Mouse (Mus musculus) CD4-positive naive resting alpha-beta T cell, adult 57 days (primary cell): Measurements from ENCODE around the gene Blm. TPM values are rescaled to one million over a fixed set of nuclear protein-coding genes. Genes with fewer than 3 reads are reported as not detected.

Source experiments
- total RNA-seq: library from RNA; stranded (reverse); gene quantifications from one replicate; pipeline ENCODE4 v1.2.4, GENCODE M21; 2023

Blm gene
- 12.0 TPM for total RNA-seq

GRCm38 (mm10) chr7:80535009-80535744, at the start of gene Blm:
Blm (minus strand) TSS chr7:80535119.

DNA sequence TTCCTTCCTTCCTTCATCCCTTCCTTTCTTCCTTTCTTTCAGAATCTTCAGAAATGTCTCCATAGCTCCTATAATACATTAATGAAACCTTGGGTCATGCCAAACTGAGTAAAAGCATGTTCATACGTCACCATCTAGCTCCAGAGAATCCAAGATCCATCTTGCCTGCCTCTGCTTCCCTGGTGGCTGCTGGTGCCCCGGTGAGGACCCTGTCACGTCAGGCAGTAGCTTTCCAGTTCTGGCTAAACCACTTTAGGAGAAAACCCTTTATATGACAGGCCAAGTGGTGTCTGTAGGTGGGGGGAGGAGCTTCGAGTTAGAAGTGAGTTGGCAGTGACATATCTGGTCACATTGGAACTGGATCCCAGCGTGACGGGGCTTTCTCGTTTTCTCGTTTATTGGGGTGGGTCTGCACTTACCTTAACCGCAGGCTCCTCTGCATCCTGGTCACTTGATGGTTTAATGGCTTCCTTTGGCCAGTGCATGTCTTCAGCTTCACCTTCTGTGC, 129.7 kb downstream of the Blm start, which contains the start of gene Furin:
Furin (minus strand) TSS at position 249 of the 508 bp plus-strand sequence.

Other genes with a start within 250 kb of the Blm start
- 4.0 TPM for gene Prc1, start 240.7 kb downstream of the Blm start, total RNA-seq
- 26.3 TPM for gene Rccd1, start 210.7 kb downstream of the Blm start, total RNA-seq
- gene Unc45a, start 194.1 kb downstream of the Blm start, total RNA-seq = 162 TPM
- gene Hddc3, start 192.0 kb downstream of the Blm start, total RNA-seq = 12.5 TPM
- 110 TPM for gene Man2a2, start 163.7 kb downstream of the Blm start, total RNA-seq
- 12.8 TPM for gene Fes, start 147.2 kb downstream of the Blm start, total RNA-seq
- 73.6 TPM for gene Furin, start 129.7 kb downstream of the Blm start, total RNA-seq
- 76.3 TPM for gene Crtc3, start 153.8 kb upstream of the Blm start, total RNA-seq